Mouse (Mus musculus): ENCODE results near the gene Pdzd2. TPM values are rescaled to one million over a fixed set of nuclear protein-coding genes. Genes with fewer than 3 reads are reported as not detected.

The Pdzd2 gene
- polyA plus RNA-seq (2012; rRNA removed) = 1.6 and 2.4 TPM in 2 replicates

DNA sequence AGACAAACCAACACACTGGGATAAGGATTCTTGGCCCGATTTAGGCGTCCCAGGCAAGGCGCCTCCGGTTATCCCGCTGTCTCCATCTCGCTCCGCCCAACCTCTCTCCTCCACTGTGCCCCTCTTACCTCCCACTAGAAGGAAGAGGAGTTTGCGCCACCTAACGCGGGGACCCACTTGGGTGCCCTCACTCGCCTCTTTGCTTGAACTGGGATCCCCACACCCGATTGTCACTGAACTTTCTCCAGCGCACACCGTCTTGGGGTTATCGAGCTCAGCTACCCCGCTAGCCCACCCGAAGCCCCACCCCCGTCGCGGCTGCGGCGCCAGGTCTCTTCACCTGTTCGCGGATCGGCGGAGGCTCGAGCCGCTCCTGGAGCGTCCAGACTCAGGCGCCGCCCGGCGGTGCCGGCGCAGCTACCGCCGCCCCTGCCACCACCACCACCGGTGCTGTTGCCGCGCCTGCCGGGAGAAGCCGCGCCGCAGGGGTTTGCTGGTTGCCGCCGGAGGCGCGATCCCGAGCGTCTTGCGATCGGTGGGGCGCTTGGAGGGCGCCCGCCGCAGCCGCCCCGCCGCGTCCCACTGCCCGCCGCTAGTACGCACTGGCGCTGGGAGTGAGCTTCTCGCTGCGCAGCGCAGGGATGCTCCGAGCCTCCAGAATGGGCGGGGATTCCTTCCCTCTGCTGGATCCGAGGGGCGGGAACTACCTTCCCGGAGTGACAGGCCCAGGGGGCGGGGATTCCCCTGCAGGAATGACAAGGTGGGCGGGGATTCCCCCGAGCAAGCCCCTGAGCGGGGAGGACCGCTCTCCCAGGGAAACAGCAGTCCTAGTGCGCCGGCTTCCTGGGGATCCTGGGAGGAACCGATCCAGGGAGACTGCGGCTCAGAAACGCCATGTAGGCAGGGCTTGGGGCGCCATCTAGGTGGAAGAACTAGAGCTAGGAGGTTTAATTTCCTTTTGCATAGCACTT is at the start of gene Pdzd2:
Gene Pdzd2 (minus strand): TSS at position 648 of the 971 bp plus-strand sequence.
- Histone ChIP-seq H3K4me3 (ENCODE audit: low read depth, low read length) (peak within 1 kb of the TSS; percentile 58), H3K27me3 (ENCODE audit: control insufficient read depth, insufficient read depth, low read length) (peaks cover 25% of the 10 kb centered on the region), H3K4me1 (ENCODE audit: control insufficient read depth, insufficient read depth, insufficient read length, low read length) (no peaks in the 10 kb centered on the region), H3K36me3 (ENCODE audit: control insufficient read depth, insufficient read depth, low read length) (no peaks in the 10 kb centered on the region), H3K27ac (ENCODE audit: insufficient read depth, low read depth, low read length) (no peak within 1 kb of the TSS)
- WGBS = under 1% methylated on average over 83 of the region's 83 CpGs
- TF ChIP-seq POLR2A (IDR thresholded peaks at IDR 0.05; ENCODE audit: low read depth, low read length) (no peak), CTCF (IDR thresholded peaks at IDR 0.05; ENCODE audit: extremely low read depth, insufficient read length, insufficient replicate concordance, low read depth, low read length) (peak; percentile 25; the same call in 1 of the 2 replicates)

DNA sequence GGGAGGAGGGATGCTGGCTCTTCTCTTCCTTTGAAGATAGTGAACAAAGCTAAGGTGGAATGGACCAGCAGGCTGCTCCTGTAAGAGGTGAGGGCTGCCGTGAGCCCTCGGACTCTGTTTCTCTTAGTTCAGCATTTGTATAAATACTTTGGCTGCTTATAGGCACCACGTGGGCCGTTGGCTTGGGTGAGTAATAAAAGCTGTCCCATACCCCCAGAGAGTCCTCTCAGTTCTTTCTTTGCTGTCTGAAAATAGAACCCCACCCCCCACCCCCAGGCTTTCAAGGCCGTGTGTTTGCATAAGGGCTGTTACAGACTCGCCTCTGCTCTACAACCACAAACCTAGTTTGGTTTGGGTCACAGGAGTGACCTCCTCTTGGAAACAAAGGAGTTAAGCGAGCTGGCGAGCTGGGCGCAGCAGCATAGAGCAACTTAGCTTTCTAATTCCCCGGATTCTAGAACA is 49.7 kb upstream of the Pdzd2 start:
- no peaks in the 10 kb centered on the region for H3K36me3 ChIP-seq (ENCODE audit: control insufficient read depth, insufficient read depth, low read length)
- H3K27ac ChIP-seq (ENCODE audit: insufficient read depth, low read depth, low read length) = no peak overlapping the region
- WGBS = 11% methylated on average over 10 of the region's 10 CpGs
- no peaks in the 10 kb centered on the region for H3K4me1 ChIP-seq (ENCODE audit: control insufficient read depth, insufficient read depth, insufficient read length, low read length)
- no peaks in the 10 kb centered on the region for H3K27me3 ChIP-seq (ENCODE audit: control insufficient read depth, insufficient read depth, low read length)
- no peak overlapping the region for H3K4me3 ChIP-seq (ENCODE audit: low read depth, low read length)
- TF ChIP-seq POLR2A (IDR thresholded peaks at IDR 0.05; ENCODE audit: low read depth, low read length) = no peak
- no peak for TF ChIP-seq CTCF (IDR thresholded peaks at IDR 0.05; ENCODE audit: extremely low read depth, insufficient read length, insufficient replicate concordance, low read depth, low read length)

DNA sequence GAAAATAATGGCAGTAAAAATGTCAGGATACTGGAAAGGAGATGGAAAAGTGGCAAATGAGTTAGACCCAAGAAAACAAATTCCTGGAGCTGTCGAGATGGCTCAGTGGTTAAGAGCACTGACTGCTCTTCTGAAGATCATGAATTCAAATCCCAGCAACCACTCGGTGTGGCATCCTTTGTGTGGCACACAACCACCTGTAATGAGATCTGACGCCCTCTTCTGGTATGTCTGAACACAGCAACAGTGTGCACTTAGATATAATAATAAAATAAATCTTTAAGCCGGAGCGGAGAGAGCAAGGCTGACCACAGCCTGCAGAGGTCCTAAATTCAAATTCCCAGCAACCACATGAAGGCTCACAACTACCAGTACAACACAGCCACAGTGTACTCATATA is 48.8 kb upstream of the Pdzd2 start:
- Histone ChIP-seq H3K27ac (ENCODE audit: insufficient read depth, low read depth, low read length) (no peak overlapping the region), H3K27me3 (ENCODE audit: control insufficient read depth, insufficient read depth, low read length) (no peaks in the 10 kb centered on the region), H3K36me3 (ENCODE audit: control insufficient read depth, insufficient read depth, low read length) (no peaks in the 10 kb centered on the region), H3K4me3 (ENCODE audit: low read depth, low read length) (no peak overlapping the region), H3K4me1 (ENCODE audit: control insufficient read depth, insufficient read depth, insufficient read length, low read length) (no peaks in the 10 kb centered on the region)
- no peak for TF ChIP-seq POLR2A (IDR thresholded peaks at IDR 0.05; ENCODE audit: low read depth, low read length)
- no peak for TF ChIP-seq CTCF (IDR thresholded peaks at IDR 0.05; ENCODE audit: extremely low read depth, insufficient read length, insufficient replicate concordance, low read depth, low read length)
- WGBS = 76% methylated on average over 5 of the region's 5 CpGs

DNA sequence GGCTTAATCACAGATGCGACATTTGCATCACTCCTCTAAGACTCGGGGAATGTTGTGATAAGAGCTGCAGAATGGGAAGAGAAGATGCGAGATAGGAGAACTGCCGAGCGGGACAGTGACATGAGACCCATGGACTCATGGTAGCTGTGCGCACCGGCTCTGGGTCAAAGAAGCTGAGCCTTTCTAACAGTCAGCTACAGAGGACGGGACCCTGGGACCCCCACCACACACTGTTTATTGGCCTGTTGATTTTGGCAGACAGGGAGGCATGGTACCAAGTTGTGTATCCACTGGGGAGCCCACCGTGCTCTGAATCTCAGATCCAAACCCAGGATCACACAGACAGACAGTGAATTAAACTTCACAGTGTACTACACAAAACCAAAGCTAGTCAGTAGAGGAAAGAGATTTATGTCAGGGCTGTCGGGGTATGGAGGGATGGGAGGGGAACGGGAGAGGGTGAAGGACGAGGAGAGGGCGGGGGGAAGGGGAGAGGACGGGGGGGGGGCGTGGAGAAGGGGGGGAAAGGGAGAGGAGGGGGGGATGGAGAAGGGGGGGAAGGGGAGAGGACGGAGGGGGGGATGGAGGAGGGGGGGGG is 42.1 kb upstream of the Pdzd2 start:
- H3K4me3 ChIP-seq (ENCODE audit: low read depth, low read length) = no peak overlapping the region
- H3K36me3 ChIP-seq (ENCODE audit: control insufficient read depth, insufficient read depth, low read length) = no peaks in the 10 kb centered on the region
- no peaks in the 10 kb centered on the region for H3K27me3 ChIP-seq (ENCODE audit: control insufficient read depth, insufficient read depth, low read length)
- WGBS = 69% methylated on average over 15 of the region's 16 CpGs
- no peak for TF ChIP-seq CTCF (IDR thresholded peaks at IDR 0.05; ENCODE audit: extremely low read depth, insufficient read length, insufficient replicate concordance, low read depth, low read length)
- no peak for TF ChIP-seq POLR2A (IDR thresholded peaks at IDR 0.05; ENCODE audit: low read depth, low read length)
- H3K27ac ChIP-seq (ENCODE audit: insufficient read depth, low read depth, low read length) = no peak overlapping the region
- no peaks in the 10 kb centered on the region for H3K4me1 ChIP-seq (ENCODE audit: control insufficient read depth, insufficient read depth, insufficient read length, low read length)

DNA sequence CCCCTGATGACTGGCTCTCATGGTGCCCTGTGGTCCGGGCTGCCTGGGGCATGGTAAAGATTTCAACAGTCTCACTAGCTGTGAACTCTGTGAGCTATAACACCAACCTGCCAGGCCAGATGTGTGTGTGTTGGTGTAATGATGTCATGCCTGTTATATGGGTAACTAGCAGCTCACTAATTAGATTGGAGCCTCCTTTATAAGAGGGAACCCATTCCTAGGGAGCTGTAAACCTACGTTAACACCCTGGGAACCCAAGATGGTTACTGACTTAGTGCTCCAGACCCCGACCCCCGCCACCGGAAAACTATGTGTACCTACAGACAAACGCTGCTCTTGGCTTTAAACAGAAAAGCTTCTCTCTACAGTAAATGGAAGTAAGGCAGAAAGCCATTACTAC is 41.6 kb upstream of the Pdzd2 start:
- WGBS = 82% methylated on average over 6 of the region's 6 CpGs
- H3K4me1 ChIP-seq (ENCODE audit: control insufficient read depth, insufficient read depth, insufficient read length, low read length) = no peaks in the 10 kb centered on the region
- no peak for TF ChIP-seq POLR2A (IDR thresholded peaks at IDR 0.05; ENCODE audit: low read depth, low read length)
- TF ChIP-seq CTCF (IDR thresholded peaks at IDR 0.05; ENCODE audit: extremely low read depth, insufficient read length, insufficient replicate concordance, low read depth, low read length) = no peak
- H3K4me3 ChIP-seq (ENCODE audit: low read depth, low read length) = no peak overlapping the region
- no peaks in the 10 kb centered on the region for H3K36me3 ChIP-seq (ENCODE audit: control insufficient read depth, insufficient read depth, low read length)
- H3K27me3 ChIP-seq (ENCODE audit: control insufficient read depth, insufficient read depth, low read length) = no peaks in the 10 kb centered on the region
- no peak overlapping the region for H3K27ac ChIP-seq (ENCODE audit: insufficient read depth, low read depth, low read length)

DNA sequence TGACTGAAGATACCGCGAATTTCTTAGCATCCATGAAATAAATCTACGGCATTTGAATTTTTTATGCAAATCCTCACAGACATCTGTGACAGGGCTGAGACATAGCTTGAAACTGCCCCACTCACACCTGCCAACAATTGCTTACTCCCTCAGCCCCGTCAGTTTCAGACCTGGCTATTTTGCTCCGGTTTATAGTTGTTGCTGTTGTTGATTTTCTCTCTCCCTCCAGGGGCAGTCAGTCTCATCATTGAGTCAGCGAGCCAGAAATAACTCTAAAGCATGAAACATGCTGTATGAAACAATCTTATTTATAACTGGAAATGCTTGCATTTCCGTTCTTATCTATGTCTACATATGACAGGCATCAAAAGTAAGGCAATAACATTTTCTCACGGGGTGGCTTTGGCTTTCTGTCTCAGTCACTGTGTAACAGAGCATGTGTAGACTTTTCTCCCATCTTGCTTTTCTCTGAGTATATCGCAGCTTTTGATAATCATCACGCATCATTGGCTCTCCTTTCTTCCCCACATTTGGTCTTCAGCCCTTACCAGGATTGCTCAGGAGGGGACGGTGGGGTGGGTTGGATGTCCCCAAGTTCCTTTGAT is 34.5 kb upstream of the Pdzd2 start:
- H3K4me1 ChIP-seq (ENCODE audit: control insufficient read depth, insufficient read depth, insufficient read length, low read length) = no peaks in the 10 kb centered on the region
- WGBS = 75% methylated on average over 11 of the region's 11 CpGs
- H3K36me3 ChIP-seq (ENCODE audit: control insufficient read depth, insufficient read depth, low read length) = no peaks in the 10 kb centered on the region
- no peak overlapping the region for H3K4me3 ChIP-seq (ENCODE audit: low read depth, low read length)
- TF ChIP-seq POLR2A (IDR thresholded peaks at IDR 0.05; ENCODE audit: low read depth, low read length) = no peak
- no peak for TF ChIP-seq CTCF (IDR thresholded peaks at IDR 0.05; ENCODE audit: extremely low read depth, insufficient read length, insufficient replicate concordance, low read depth, low read length)
- H3K27me3 ChIP-seq (ENCODE audit: control insufficient read depth, insufficient read depth, low read length) = no peaks in the 10 kb centered on the region
- no peak overlapping the region for H3K27ac ChIP-seq (ENCODE audit: insufficient read depth, low read depth, low read length)

DNA sequence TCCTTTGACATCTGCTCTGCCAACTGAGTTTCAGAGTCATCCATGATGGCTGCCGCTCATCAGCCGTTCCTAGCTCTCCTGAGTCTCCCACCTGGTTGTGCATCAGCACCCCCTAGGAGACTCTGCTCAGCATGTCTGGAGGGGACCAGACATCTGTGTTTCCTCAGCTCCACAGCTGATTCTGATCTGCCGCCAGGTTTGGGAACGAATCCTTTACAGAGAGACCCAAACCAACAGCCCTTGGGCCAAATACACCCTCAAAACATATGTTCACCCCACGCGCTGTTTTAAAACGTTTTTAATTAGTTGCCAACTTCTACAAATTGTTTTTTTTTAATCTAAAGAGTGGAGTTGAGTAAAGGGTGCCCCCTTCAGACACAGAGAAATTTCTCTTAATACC is 31.2 kb upstream of the Pdzd2 start:
- Histone ChIP-seq H3K4me1 (ENCODE audit: control insufficient read depth, insufficient read depth, insufficient read length, low read length) (no peaks in the 10 kb centered on the region), H3K4me3 (ENCODE audit: low read depth, low read length) (no peak overlapping the region), H3K27me3 (ENCODE audit: control insufficient read depth, insufficient read depth, low read length) (no peaks in the 10 kb centered on the region), H3K36me3 (ENCODE audit: control insufficient read depth, insufficient read depth, low read length) (no peaks in the 10 kb centered on the region), H3K27ac (ENCODE audit: insufficient read depth, low read depth, low read length) (no peak overlapping the region)
- TF ChIP-seq POLR2A (IDR thresholded peaks at IDR 0.05; ENCODE audit: low read depth, low read length) = no peak
- TF ChIP-seq CTCF (IDR thresholded peaks at IDR 0.05; ENCODE audit: extremely low read depth, insufficient read length, insufficient replicate concordance, low read depth, low read length) = no peak
- WGBS = 80% methylated on average over 7 of the region's 7 CpGs
